Mouse (Mus musculus) left cerebral cortex, postnatal 14 days (tissue): ENCODE measurements around the gene Lce1a1. TPM values are rescaled to one million over a fixed set of nuclear protein-coding genes. Genes with fewer than 3 reads are reported as not detected.
A peak's percentile ranks its signal among the peaks of the same experiment; 100 is the strongest.
"Not testable (repeated sequence)": the region's sequence is repeated elsewhere in the genome, so short reads cannot be mapped to it uniquely, and the experiment has no call there.

Experiments used
- DNase-seq, 2 experiments: peaks; one replicate each; pipeline ENCODE4 v3.0.0; 2021 to 2022; ENCODE audit warnings: low spot score in 2 of 2, mixed read lengths in 1 of 2
- intact Hi-C: fragments of 180-260 bp; cut with DNase I; formaldehyde crosslinking; loops from one replicate; pipeline ENCODE4 v1.15.1; 2025
- long read RNA-seq, 2 experiments: library from polyadenylated mRNA; stranded (forward); transcript quantifications; one replicate each; pipeline ENCODE4 v2.0.0; 2021
- total RNA-seq, 2 experiments: library from RNA; stranded (reverse); gene quantifications; 2 replicates each; pipeline ENCODE4 v1.2.3; 2021

Gene Lce1a1
- total RNA-seq: not detected
- long read RNA-seq, experiment 1: 0 reads
- long read RNA-seq, experiment 2: 0 reads

GRCm38 (mm10) chr3:92648207-92648606, at the start of gene Lce1a1:
Gene Lce1a1 (minus strand): TSS chr3:92648307.
- intact Hi-C loops: no loop called here
- no peak for DNase-seq

DNA sequence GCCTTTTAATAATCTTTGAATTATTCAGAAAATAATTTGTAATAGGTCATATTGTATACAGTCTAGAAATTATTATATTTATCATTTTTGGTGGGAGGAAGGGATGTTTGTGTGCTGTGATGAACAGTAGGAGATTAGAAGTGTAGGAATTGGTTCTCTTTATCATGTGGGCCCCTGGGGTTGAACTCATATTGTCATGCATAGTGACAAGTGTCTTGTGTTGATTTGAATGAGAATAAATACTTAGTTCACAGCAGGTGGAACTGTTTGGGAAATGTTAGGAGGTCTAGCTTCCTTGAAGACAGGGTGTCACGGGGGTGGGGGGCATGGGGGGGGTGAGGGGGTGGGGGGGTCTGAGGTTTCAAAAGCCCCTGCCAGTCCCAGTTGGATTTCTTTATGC, 46.5 kb upstream of the Lce1a1 start:
- DNase-seq: no peak
- intact Hi-C loops: no loop called here

DNA sequence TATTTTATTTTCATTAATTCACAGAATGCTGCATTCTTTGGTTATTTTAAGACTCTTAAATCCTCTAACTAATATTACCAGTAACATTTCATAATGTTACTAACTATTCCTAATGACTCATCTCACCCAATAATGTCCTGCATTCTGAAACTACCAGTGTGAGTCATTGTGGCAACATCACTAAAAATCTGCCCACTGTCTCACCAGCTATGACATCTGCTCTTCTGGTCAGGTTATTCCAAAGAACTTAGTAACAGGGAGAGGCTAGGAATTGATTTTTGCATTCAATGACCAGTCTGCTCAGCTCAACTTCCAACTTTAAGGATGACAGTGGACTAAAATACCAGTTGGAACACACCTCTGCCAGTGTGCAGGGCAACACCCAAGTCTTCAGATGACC, 43.6 kb upstream of the Lce1a1 start:
- intact Hi-C loops: no loop called here

GRCm38 (mm10) chr3:92689154-92689553, 41.0 kb upstream of the Lce1a1 start:
- peak in 1 of 2 experiments; percentile 12 for DNase-seq
- intact Hi-C loops: not testable (repeated sequence)

More for the DNA sequence above, 43.6 kb upstream of the Lce1a1 start:
- no peak for DNase-seq

DNA sequence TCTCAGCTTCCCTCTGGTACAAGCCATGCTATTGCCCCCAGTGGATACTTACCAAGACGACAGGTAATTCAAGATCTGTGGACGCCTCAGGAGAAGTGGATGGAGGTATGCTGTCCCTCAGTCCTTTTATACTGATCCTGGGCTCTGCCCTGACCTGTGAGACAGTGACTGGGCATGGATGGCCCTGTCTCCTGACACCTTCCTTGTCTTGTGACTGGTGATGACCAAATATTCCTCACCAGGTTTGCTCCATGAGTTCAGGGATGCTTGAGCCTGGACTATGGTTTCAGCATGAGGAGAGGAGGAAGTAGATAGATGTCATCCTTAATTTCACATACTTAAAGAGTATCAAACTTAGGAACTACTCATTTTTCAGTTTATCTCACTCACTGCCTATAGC, 39.0 kb upstream of the Lce1a1 start, which contains the start of gene Lce1d:
Gene Lce1d (minus strand): TSS at position 101 of the 400 bp plus-strand sequence.
- intact Hi-C loops: no loop called here
- no peak for DNase-seq

DNA sequence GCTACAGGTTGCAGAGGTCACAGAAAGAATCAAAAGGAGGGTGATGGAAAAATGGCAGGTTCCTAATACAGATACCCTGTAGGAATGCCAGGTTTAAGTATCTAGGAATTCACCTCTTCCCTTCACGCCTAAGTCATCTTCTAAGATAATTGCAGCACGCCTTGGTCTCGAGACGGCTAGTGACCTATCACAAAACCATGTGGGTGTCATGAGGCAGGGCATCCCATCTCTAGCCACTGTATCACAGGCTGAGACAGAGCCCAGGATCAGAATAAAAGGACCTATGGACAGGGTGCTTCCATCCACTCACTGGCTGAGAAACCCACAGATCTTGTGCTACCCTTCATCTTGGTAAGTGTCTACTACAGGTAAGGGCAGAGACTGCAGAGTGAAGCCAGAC, 30.8 kb upstream of the Lce1a1 start, which contains the start of gene Lce1c:
Gene Lce1c (plus strand): TSS at position 301 of the 400 bp plus-strand sequence.
- intact Hi-C loops: no loop called here
- no peak for DNase-seq

- DNase-seq: no peak
- intact Hi-C loops: no loop called here
These were observed 22.1 kb upstream of the Lce1a1 start, which contains the start of gene Lce1a2 for GRCm38 (mm10) chr3:92670215-92670614. Gene Lce1a2 (minus strand): TSS chr3:92670315.

DNA sequence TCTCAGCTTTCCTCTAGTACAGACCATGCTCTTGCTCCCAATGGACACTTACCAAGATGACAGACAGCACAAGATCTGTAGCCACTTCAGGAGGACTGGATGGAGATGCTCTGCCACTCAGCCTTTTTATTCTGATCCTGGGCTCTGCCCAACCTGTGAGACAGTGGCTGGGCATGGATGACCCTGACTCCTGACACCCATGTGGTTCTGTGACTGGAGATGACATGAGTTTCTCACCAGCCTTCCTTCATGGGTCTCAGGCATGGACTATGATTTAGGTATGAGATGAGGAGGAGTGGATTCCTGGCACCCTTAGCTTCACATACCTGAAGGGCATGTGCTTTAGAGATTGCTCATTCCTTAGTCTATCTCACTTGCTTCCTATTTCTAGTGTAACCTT, 8.7 kb upstream of the Lce1a1 start, which contains the start of gene Lce1b:
Gene Lce1b (minus strand): TSS at position 101 of the 400 bp plus-strand sequence.
- intact Hi-C loops: no loop called here
- DNase-seq: no peak

DNA sequence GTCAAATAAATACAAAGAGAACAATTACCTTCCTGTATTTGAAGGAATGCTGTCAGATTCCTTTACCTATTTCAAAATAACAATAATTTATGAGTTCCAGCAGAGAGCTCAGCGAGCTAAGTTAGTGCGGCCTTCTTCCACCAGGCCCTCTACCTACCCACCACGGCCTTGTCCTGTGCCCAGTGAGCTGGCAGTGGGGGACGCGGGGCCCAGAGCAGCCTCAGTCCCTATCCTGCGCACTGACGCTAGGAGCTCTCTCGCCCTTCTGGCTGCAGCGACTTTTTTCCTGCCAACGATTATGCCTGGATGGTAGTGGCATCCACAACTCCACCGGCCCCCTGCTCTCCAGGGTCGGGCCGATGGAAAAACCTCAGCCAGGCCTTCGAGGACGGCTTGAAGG, 8.3 kb downstream of the Lce1a1 start:
- intact Hi-C loops: no loop called here
- no peak for DNase-seq

DNA sequence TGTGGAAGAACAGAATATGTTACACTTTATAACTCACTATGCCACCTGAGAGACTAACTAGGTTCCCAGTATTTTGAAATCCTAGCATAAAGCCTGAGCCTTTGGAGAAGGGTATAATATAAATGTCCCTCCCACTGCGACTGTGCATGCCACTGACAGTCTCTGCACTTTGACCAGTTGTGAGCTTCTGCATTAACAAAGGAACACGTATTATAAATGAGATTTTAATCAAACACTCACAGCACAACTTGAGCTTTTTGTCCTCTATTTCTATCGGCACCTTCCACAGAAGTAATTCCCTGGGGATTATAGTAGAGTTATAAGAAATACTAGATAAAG, 9.5 kb downstream of the Lce1a1 start:
- DNase-seq: no peak
- intact Hi-C loops: no loop called here

- DNase-seq: no peak
- intact Hi-C loops: no loop called here
These were observed 10.1 kb downstream of the Lce1a1 start for GRCm38 (mm10) chr3:92637745-92638652.

GRCm38 (mm10) chr3:92621560-92621959, 26.5 kb downstream of the Lce1a1 start, which contains the start of gene Lce6a:
Gene Lce6a (minus strand): TSS chr3:92621660.
- DNase-seq: no peak

DNA sequence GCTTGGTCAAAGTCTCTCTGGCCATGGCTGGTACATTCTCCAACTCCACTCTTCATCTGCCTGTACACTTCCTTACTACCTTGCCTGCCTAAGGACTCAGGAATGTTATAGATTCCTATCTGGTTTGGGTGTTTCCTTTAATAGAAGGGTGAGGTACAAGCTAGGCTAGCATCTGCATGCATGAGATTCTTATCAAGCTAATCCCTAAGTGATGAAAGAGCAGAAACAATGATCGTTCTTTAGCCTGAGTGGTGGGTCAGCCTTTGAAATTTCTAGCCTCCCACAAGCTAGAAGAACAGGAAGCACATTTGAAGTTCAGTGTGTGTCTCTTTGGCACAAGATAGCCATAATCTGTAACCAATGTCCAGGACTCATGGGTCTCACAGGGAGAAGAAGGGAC, 38.3 kb downstream of the Lce1a1 start:
- intact Hi-C loops: loop anchor here (10.0 kb wide), 2 partner anchors 215 to 455 kb away; no protein-coding TSS in a partner anchor
- no peak for DNase-seq

More at GRCm38 (mm10) chr3:92621560-92621959, 26.5 kb downstream of the Lce1a1 start, which contains the start of gene Lce6a:
- intact Hi-C loops: no loop called here

- intact Hi-C loops: loop anchor here (10.0 kb wide), 2 partner anchors 213 to 453 kb away; no protein-coding TSS in a partner anchor
- no peak for DNase-seq
These were observed 40.7 kb downstream of the Lce1a1 start, which contains the start of gene 2210017I01Rik for GRCm38 (mm10) chr3:92607392-92607791. Gene 2210017I01Rik (minus strand): TSS chr3:92607492.

DNA sequence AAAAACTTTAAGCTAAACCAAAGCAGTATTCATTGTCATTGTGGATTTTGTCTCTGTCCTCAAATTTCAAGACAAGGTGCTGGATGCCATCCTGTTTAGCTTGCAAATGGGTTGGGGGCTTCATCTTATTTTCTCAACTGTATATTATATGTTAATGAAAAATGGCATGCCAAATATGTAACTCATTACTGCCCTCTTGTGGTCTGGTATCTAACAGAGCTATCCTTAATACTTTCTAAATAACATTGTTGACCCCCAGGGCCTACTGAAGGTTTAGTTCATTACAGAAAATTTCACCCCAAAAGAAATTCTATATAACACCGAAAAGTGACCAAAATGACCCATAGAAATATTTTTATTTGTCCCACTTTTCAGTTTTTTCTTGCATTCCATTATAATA, 45.9 kb downstream of the Lce1a1 start:
- intact Hi-C loops: loop anchor here (10.0 kb wide), 2 partner anchors 207 to 447 kb away; no protein-coding TSS in a partner anchor
- no peak for DNase-seq

DNA sequence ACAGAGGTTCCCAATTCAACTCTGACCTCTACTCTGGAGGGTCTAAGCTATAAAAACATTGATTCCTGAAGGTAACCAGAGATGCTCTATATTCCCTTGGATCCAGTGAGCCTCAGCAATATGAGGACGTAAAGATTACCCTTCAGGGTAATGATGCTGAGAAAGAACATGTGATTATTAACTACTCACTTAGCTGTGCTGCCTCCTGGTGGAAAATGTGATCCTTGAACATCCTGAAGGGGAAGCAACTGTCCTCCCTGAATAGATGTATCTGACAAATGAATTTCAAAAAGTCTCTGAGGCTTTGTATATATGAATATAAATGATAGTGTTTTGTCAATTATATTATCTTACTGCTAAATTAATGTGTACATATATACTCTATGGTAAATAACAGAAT, 47.7 kb downstream of the Lce1a1 start:
- no peak for DNase-seq
- intact Hi-C loops: loop anchor here (10.0 kb wide), 2 partner anchors 206 to 446 kb away; no protein-coding TSS in a partner anchor

GRCm38 (mm10) chr3:92599973-92600372, 48.1 kb downstream of the Lce1a1 start:
- no peak for DNase-seq

GRCm38 (mm10) chr3:92598429-92598828, 49.7 kb downstream of the Lce1a1 start:
- intact Hi-C loops: no loop called here
- DNase-seq: no peak

More at GRCm38 (mm10) chr3:92599973-92600372, 48.1 kb downstream of the Lce1a1 start:
- intact Hi-C loops: loop anchor here (10.0 kb wide), 2 partner anchors 205 to 445 kb away; no protein-coding TSS in a partner anchor
